Mouse (Mus musculus) urinary bladder, postnatal 25 days (tissue): ENCODE data around the gene Ppp1r18.
A peak's percentile ranks its signal among the peaks of the same experiment; 100 is the strongest.

ENCODE experiments used
- DNase-seq: peaks from one replicate; pipeline ENCODE4 v3.0.0; 2022; ENCODE audit warnings: low spot score

Ppp1r18 gene

DNA sequence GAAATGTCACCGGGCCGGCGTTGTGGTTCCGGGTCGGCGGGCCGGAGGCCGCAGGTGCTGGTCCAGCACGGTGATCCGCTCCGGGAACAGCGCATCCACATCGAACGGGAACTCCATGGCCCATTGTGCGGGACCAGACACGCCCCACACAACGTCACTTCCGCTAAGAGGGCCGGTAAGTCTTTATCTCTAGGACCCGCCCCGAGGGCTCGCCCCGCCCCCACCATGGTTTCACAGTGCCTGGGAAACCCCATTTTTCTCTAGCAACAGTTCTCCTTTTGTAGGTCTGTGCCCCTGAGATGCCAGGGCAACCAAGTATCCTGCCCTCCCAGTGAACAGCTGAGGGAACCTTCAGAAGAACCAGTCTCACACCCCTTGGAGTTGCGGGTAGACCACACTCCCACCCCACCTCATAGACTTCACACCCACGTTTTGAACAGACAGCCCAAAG lies 44.6 kb downstream of the Ppp1r18 start, which contains the start of gene Atat1:
Atat1 (minus strand) TSS at position 157 of the 451 bp plus-strand sequence.
- DNase-seq: peak; percentile 96

DNA sequence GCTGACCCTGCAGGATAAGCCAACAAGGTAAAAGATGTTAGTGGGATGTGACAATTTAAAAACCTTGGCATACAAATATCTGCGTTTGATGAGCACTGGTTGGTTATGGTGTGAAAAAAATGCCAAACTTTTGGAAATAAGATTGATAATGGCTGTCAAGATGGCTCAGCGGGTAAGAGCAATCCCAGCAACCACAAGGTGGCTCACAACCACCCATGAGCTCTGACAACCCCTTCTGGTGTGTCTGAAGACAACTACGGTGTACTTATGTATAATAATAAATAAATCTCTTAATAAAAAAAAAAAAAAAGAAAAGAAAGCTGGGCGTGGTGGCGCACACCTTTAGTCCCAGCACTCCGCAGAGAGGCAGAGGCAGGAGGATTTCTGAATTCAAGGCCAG lies 49.6 kb downstream of the Ppp1r18 start:
- no peak for DNase-seq

DNA sequence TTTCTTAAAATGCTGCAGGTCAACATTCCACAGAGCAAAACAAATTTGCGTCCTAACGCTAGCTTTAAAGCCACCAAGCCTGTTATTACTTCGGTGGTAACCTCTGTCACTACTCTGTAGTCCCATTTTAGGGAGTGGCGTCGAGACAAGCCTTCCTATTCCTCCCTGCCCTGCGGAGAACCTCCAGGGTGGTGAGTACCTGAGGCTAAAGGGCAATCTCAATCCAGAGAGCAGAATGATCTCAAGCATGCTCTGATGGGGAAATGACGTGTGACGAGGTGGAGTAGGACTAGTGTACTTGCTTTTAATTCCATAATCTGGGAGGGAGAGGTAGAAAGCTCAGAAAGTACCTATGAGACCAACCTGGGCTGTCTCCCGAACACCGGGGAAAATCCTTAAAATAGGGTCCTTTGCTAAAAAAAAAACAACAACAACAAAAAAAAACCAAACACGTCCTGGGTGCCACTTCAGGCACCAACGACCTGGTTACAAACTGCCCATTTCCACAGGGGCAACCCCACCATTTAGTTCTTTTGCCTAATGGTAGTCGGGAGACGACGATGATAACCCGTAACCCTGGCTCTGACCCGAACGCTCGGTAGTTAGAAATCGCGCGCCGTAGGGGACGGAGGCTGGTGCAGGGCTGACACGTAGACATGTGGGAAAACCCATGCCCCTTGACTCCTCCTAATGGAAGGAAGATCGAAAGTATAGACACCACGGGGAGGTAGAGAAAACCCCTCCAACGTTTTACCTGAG lies 50.3 kb downstream of the Ppp1r18 start:
- no peak for DNase-seq

DNA sequence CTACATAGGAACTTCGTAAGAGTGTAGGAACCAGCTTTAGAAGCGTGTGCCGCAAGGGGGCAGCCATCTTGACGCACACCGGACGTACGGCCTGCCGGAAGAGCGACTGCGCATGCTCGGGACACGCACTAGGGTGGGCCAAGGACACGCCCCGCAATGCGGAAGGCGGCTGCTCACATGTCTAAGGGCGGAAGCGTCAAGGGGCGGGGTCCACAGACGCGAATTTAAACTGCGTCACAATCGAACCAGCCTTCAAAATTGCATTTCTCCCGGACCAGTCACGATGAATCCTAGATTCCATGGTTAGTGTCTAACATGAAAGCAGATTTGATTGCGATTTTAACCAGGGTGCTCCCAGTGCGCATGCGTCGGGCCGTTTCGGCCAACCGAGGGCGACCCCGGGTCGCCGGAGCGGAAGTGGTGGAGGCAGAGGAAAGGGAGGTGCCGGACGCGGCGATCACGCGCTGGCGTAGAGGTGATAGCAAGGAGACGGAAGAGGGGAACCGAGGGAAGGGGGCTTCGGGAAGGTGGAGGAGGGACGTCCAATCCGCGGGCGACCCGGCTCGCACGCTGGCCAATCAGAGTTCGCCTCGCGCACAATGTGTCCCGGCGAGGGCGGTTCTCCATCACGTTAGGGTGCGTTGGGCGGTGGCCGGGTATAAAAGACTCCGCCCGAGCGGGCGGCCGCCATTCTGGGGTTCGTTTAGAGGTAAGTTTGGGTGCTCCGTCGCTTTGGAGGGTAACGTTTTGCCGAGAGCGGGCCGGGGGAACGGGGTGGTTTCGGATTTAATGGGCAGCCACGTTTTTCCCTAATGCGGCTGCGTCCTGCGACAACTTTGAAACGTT lies 51.1 kb downstream of the Ppp1r18 start, which contains the start of the genes Mrps18b and Ppp1r10:
Mrps18b (minus strand) TSS at position 93 of the 846 bp plus-strand sequence.
Ppp1r10 (plus strand) TSS at position 138 of the 846 bp plus-strand sequence.
- DNase-seq: peak; percentile 96

DNA sequence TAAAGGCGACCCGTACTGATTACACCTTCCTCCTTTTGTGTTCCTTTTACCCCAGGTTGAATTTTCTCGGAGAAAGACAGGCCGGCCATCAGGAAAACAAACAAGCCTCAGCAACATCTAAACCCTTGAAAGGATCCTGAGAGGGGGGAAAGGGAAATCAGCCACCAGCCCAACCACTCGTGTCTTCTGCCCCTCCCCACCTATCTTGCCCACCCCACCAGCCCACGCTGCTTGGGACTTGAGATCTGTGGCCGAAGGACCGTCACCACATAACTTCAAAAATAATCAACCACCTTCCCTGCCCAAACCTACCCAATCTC lies 51.7 kb downstream of the Ppp1r18 start:
- DNase-seq: no peak

DNA sequence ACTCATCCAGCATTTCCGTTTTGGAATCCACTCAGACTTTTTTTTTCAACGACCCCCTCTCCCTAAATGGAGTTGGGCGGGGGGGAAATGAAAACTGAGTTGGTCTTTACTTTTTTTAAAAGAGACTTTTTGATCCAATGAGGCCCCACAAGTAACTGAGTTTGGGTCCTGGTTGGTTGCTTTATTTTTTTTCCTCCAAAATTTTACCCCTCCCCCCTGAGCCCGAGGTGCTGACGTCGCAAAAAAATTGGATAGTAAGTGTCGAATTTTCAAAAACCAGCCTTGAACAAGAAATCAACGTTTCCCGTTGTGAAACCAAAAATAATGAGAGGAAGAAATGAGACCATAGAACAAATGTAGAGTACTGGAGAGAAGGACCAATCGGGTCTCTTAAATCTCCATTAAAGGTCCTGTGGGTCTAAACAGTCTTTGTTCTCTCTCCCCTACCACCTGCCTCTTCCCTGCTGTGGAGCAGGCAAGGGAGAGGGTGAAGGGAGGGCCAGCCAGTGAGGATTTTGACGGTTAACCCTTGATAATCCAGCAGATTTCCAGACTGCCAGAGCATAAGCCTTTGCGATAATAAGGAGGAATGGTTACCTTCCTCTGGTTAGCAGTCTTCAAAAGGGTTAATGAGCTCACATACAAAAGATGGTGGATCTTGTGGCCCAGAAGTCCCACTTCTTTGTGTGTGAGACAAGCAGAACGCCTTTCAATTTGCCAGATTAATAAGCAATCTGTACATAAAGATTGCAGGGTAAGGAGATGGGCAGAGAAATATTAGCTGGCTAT lies 52.3 kb downstream of the Ppp1r18 start:
- no peak for DNase-seq

DNA sequence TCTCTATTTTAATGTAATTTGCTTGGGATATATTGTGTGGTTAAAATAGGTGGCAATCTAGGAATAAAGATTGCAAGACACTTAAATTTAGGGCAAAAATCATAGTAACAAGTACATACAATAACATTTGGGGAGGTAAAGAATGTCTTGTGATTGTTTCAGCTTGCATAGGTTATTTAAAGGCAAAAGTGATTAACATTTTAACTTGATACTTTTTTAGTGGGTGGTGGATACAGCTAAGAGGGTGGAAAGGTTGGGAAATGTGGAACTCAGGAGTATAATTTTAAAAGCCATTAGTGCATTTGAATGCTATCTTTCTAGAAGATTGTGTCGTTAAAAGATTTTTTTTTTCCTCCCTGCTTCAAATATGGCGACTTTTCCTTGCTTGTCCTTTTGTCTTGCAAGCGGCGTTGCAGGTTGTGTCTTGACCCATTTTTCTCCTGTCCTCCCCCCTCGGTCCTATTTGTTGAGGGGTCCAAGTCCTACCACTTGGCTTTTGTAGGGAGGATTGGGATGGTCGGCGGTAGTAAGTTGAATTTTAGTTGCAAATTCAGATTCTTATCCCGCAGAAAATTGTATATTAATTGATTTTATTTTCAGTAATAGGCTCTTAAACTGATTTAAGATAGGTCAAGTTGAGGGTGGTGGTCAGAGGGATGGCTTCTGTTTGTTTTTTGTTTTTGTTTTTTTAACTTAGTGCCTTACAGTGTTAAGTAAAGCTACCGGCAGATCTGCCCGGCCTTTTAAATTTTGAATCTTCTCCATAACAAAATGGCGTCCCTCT lies 53.1 kb downstream of the Ppp1r18 start:
- no peak for DNase-seq

DNA sequence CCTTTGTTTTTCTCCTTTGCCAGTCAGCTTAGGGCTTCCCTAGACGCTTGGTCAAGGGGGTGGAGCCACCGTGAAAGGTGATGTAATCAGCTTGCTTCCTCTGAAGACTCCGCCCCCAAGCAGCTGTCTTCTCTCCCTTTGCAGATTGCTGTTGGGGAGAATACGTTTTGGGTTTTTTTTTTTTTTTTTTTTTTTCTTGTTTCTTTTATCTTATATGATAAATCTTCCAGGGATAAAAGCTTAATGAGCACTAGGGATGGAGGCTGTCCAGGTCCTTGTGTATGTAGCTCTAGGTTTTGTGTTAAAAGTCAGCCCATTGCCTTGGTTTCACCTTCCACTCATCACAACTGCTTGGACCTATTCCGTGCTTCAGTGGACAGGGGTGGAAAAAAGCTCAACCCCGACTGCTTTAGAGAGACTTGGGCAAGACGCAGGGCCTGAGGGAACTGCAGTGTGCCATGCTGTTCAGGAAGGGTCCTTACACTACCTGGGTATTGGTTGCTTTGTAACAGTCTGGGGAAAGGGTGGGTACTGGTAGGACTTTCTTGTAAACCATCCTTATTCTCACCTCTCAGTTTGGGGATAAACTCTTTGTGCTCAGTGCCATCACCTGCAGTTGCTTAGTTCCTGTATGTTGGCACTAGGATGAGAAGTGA lies 53.8 kb downstream of the Ppp1r18 start:
- DNase-seq: peak; percentile 84

DNA sequence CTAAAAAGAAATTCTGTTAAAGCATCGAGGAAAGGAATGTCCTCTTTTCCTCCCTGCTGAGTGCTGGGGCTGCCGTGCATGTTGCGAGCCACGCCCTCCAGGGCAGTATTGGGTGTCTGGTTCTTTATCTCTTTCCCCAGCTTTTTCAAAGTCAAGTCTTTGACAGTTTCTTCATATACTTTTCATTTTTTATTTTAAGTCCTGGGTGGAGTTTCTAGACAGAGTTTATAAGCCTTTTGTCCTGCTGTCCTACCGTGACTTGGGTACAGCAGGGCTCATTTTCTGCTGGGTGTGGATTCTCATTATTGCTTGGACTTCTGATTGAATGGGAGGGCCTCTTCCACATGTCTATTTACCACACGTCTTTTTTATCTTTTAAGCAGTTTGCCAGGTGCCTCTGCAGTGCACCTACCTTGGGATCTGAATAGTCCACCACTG lies 54.5 kb downstream of the Ppp1r18 start:
- DNase-seq: no peak

DNA sequence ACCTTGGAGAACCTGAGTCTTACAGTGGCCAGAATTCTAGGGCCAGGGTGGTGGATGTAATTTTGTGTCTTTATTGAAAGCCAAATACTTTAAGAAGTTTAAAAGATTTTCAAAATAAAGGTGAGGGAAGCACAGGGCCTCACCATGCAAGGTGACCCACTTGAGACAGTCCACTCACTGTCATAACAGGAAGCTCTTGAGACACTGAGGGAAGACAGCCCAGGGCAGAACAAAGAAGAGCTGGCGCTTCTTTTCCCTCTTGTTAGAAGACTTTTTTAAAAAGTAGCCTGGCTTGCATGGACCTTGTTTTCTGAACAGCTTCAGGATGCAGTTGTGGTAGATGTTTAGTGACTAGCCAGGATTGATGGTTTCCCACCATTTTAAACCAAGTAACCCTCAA lies 55.0 kb downstream of the Ppp1r18 start:
- DNase-seq: no peak

DNA sequence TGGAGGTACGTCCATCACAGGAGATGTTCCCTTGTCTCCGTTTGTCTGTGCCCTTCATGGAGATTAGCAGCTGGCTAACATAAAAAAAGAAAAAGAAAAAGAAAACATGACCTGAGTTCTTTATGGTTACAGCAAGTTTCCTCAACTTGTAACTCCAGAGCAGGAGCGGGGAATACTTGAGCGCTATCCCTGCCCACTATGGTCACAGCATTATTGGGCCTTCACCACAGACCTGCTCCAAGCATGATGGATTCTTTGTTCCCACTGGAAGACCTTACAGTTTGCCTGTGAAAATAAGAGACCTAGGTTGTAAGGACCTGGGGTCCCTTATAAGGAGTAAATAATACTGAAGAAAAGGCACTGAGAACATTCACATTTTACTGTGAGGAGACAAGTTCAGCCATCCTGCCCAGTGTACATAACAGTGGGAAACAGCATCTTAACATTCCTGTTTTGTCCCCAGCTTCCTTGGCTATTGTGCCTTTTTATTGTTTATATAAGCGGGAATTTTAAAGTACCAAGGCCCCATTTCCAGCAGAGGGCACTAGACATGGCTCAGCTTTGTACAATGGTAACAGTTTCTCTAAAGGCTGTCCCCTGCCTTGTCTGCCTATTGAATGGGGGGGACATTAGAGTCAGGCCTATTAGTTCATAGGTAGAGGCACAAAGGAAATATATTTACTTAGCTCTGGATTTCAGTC lies 55.6 kb downstream of the Ppp1r18 start:
- DNase-seq: no peak

DNA sequence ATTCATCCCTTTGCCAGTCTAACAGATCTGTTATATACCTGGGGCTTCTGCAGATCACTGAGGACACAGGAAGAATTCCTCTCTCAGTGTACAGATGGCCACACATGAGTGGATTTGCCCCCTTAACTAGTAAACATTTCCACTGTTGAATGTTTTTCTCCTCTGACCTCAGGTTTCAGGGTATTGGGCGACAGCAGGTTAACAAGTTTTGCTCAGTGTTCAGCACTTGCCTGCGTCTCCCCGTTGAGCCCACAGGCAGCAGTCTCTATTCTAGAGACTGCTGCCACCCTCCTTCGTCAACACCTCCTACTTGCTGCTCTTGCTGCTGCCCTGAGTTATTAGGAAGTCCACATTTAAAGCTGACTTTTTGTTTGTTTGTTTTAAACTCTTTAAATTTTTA lies 56.3 kb downstream of the Ppp1r18 start:
- no peak for DNase-seq

DNA sequence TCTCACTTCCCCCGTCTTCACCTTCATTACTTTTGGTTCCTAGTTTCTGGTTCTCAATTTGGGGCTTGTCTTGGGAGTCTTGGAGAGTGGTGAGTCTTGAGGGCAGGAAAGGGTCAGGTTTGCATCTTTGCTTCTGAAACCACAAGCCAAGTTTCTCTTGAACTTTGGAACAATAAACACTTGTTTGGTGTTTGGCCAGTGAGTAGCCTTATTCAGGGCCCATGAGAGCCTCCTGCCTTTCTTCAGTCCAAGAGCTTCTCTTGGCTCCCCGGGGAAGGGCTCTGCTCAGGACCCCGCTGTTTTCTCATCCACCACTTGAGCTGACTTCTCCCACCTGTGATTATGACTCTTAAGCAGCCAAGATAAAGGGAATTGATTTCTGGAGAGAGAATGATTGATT lies 57.2 kb downstream of the Ppp1r18 start:
- no peak for DNase-seq

DNA sequence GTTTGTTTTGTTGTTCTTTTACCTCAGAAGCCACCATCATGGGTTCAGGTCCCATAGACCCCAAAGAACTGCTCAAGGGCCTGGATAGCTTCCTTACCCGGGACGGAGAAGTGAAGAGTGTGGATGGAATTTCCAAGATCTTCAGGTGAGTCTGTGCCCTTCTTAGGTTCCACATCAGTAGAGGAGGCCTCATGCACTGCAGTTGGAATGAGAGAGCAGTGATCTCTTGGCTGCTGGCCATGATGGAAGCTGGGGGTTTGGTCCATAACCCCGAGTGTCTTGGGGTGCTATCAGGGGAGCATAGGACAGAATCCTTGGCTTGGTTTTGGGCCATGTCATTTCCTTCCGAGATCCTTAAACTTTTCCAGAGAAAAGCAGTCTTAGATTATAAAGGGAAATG lies 57.9 kb downstream of the Ppp1r18 start:
- DNase-seq: no peak
